Mouse (Mus musculus): Measurements from ENCODE around the gene Mtch2. TPM values are rescaled to one million over a fixed set of nuclear protein-coding genes. Genes with fewer than 3 reads are reported as not detected.
"Not testable (repeated sequence)": the region's sequence is repeated elsewhere in the genome, so short reads cannot be mapped to it uniquely, and the experiment has no call there.

Mtch2 gene
- total RNA-seq, 2 experiments from 2014 or later, result 146 to 157 TPM

- no peak for DNase-seq (ENCODE audit: low spot score)
These were observed 14.5 kb downstream of the Mtch2 start for GRCm38 (mm10) chr2:90861486-90861885.

- no peak for DNase-seq (ENCODE audit: low spot score)
These were observed 17.2 kb downstream of the Mtch2 start for GRCm38 (mm10) chr2:90864184-90864583.

DNA sequence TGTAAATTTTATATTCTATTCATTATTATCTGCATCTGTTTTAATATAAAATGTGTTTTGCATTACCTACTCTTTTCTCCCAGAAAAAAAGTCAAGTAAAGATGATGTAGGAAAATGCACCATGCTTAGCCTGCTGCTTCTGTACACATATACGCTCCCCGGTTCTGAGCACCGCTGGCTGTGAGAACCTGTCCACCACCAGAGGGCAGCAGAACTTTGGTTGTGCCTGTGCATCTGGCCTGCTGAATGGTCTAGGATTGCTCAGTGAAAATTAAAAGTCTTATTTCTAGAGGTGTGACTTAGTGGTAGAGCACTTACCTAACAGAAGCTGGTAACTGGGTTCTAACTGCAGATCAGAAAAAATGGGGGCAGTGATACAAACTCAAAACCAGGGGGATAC, 19.6 kb downstream of the Mtch2 start:
- peak; percentile 89 for DNase-seq (ENCODE audit: low spot score)

GRCm38 (mm10) chr2:90870136-90870601, 23.2 kb downstream of the Mtch2 start:
- no peak for DNase-seq (ENCODE audit: low spot score)

DNA sequence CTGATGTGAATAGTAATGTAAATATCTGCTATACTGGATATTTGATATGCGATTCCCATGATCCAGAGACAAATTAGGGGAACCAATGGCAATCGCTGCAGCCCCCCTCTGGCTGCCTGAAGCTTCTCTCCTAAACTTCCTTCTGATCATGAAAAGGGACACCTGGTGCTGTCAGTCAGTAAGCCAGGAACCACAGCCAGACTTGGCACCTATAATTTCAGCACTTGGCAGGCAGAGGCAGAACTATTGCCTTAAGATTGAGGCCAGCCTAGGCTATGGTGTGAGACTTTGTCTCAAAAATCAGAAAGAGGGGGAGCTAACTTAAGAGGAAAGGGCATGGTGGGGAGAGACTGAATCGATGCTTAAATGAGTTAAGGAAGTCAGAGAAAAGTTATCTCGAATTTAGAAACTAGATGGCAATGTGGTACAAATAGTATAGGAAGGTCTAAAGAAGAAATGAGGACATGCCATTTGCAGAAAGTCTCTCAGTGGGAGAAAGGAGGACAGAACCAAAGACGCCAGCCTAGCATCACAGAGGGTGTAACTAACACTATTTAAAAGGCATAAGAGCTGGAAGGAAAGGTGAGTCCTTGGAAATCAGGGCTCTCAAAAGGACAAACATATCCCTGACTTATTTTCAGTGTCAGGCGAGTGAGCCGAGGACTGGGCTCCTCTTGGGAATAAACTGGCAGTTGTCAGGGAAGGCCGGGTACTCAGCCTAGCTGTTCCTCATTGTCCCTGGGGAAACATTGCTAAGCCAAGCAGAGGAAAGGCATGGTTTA, 24.4 kb downstream of the Mtch2 start:
- DNase-seq (ENCODE audit: low spot score), result peak; percentile 80

GRCm38 (mm10) chr2:90874025-90874424, 27.1 kb downstream of the Mtch2 start:
- DNase-seq (ENCODE audit: low spot score), result no peak

- no peak for DNase-seq (ENCODE audit: low spot score)
These were observed 28.3 kb downstream of the Mtch2 start for GRCm38 (mm10) chr2:90875239-90875638.

DNA sequence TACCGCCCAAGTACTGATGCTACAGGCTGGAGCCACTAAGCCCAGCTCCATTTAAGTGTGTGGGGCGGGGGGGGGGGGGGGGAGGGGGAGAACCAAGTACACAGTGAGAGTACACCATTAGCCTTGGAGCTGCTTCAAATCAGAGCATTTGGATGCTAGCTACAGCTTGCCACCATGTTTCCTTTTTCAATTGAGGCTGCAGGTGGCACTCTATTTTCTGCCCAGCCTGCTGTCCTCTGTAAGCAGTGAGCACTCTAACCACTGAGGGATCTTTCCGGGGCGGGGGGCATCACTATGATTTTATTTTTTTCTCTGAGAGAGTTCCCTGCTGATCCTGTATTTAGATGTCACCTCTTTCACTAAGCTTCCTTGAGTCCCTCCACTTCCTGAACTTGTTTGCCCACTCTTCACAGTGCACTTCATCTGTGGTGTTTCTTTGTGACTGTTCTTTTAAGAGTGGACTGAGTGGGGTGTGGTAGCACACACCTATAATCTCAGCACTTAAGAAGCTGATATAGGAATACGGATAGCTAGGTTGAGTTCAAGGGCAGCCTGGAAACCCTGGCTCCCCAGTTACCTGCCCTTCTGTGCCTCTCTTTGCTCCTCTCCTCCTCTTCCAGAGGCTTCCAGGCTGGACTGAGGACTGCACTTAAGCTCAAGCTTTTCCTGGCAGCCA, 30.8 kb downstream of the Mtch2 start:
- no peak for DNase-seq (ENCODE audit: low spot score)

GRCm38 (mm10) chr2:90879419-90879818, 32.5 kb downstream of the Mtch2 start:
- no peak for DNase-seq (ENCODE audit: low spot score)

- no peak for DNase-seq (ENCODE audit: low spot score)
These were observed 33.3 kb downstream of the Mtch2 start for GRCm38 (mm10) chr2:90880144-90880785.

DNA sequence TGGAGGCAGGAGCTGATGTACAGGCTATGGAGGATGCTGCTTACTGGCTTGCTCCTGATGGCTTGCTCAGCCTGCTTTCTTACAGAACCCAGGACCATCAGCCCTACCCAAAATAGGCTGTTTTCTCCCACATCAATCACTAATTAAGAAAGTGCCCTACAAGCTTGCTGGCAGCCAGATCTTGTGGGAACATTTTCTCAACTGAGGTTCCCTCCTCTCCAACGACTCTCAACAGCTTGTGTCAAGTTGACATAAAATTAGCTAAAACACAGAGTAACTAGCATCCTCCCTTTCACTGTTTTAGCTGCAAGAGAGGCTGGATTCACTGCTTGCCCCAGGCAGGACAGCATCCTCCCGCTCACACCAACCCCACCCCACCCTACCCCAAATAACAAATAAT, 34.9 kb downstream of the Mtch2 start:
- no peak for DNase-seq (ENCODE audit: low spot score)

DNA sequence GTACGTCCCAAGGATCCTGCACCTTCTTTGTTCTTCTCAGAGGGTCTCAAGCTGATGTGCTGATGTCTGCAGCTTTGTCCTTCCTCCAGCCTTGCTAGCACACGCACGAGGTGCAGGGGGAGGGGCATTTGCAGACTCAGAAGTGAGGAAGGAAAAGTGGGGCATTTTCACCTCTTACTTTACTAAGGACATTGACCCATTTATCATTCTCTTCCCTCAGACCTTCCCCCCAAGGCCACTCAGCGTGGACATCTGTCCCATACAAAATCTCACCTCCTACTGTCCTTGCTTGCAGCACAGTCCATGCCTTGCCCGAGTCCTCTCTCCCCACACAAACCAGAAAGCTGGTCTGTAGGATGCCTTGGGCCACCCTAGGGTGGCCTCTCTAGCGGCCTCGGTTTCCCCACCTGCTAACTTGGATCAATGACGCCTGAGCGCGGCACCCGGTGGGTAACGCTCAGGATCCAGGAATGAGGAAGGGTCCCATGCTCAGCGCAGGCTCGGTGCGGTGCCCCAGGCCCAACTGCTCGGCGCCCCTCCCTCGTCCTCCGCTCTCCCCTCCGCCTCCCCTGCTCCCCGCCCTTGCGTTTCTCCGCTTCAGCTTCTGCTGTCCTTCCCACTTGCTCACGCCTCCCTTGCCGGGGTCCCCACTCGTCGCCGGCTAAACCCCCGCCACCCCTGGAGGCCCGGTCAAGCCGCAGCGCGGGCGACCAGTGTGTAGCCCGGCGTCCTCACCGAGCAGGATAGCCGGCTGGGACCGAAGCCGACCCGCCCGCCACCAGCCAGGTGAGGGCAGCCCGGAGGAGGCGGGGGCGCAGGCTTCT, 38.5 kb downstream of the Mtch2 start, which contains the start of gene C1qtnf4:
Gene C1qtnf4, plus strand, starts transcription at position 643 of the 824 bp plus-strand sequence.
- no peak for DNase-seq (ENCODE audit: low spot score)

DNA sequence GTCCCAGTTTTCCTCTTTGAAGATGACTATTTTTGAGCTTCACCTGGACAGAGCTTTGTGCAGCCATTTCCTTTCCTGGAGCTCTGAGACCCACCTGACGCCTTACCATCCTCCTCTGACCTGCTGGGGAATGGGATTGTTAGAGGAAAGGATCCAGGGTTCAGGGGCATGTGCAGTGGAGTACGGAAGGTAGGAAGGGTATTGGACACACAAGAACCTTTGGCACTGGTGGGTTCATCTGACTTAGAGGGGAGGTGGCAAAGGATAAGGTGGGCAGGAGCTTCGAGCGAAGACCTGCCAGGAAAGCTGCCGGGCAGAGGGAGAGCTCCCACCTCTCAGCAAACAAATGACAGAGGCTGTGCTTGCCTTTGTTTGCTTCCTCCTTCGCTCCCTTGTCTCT, 39.5 kb downstream of the Mtch2 start:
- no peak for DNase-seq (ENCODE audit: low spot score)

DNA sequence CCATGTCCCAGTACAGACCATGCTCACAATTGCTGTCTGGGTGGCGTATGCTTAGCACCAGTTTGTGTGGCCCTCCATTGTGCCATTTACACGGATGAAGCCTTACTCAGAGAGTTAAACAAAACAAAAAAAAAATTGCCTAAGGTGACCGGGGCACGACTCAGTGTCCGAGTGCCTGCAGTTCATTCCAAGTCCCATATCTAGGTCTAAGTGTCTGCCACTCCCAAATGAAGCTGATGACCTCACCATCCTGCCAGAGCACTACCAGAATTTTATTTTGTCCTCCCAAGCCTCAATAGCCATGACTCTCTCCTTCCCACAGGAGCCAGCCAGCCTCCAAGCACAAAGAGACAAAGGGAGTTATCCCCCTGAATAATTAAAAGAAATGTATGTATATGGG, 40.7 kb downstream of the Mtch2 start:
- DNase-seq (ENCODE audit: low spot score), result no peak

GRCm38 (mm10) chr2:90889550-90890548, 42.9 kb downstream of the Mtch2 start:
- peak; percentile 25 for DNase-seq (ENCODE audit: low spot score)

DNA sequence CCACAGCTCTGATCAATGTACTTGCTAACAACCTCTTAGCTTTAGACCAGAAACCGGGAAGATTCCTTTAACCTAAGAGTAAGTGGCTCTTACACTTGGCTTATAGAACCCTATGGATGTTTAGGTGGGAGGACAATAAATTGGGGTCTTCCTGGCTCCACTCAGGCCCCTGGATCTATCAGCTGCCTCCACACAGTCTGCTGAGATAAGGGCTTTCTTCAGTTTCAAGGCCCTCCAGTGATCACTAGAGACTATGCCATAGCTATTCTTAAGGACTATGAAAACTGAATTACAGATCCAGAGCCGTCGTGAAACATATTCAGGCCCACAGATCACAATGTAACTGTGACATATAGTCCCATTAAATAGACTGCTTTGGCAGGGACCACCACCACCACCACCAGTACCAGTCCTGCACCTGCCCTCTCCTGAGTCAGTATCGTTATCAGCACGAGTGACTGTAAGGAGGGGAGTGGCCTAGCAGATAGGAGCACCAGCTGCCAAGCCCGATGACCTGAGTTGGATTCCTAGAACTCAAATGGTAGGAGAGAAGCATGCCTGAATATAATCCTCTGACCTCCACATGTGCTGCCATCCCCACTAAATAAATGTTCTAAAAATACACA, 46.8 kb downstream of the Mtch2 start:
- DNase-seq (ENCODE audit: low spot score), result no peak

DNA sequence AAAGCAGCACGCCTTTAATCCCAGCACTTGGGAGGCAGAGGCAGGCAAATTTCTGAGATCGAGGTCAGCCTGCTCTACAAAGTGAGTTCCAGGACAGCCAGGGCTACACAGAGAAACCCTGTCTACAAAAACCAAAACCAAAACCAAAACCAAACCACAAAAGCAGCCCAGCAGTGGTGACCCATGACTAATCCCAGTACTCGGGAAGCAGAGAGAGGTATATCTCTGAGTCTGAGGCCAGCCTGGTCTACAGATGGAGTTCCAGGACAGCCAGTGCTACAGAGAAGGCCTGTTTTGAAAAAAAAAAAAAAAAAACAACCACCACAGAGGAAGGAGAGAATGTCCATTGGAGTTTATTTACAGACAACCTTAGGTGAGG, 47.3 kb downstream of the Mtch2 start:
- DNase-seq (ENCODE audit: low spot score), result not testable (repeated sequence)

- DNase-seq (ENCODE audit: low spot score), result no peak
These were observed 56.4 kb downstream of the Mtch2 start for GRCm38 (mm10) chr2:90903398-90903797.

- DNase-seq (ENCODE audit: low spot score), result peak; percentile 87
These were observed 57.3 kb downstream of the Mtch2 start, which contains the start of the genes Kbtbd4 and Ndufs3 for GRCm38 (mm10) chr2:90904076-90904855. Gene Kbtbd4, plus strand, starts transcription at chr2:90904740. Gene Ndufs3, minus strand, starts transcription at chr2:90904827.

Data from gastrocnemius, adult 18-20 months (tissue).